Mouse (Mus musculus) cerebellum, adult 2 months (tissue): ENCODE measurements around the gene Crtc1.

Source experiments
- CTCF ChIP-seq: fragments of 200-500 bp; IDR thresholded peaks from 2 replicates; pipeline ENCODE4 v1.5.1; 2011; ENCODE audit warnings: low read depth, mild to moderate bottlenecking, control low read depth, low read length, moderate library complexity, borderline replicate concordance; ENCODE audit not compliant: insufficient read depth
- POLR2A ChIP-seq: fragments of 200-500 bp; IDR thresholded peaks from 2 replicates; pipeline ENCODE4 v1.6.1; 2011; ENCODE audit warnings: low read length, control low read depth, borderline replicate concordance; ENCODE audit not compliant: insufficient read depth

GRCm38 (mm10) chr8:70482943-70483342 is 43.6 kb upstream of the Crtc1 start:
- TF ChIP-seq CTCF (no peak), POLR2A (no peak)
